Mouse (Mus musculus) CD4-positive naive resting alpha-beta T cell, adult 76 days (primary cell): ENCODE measurements around the gene Spns2. TPM values are rescaled to one million over a fixed set of nuclear protein-coding genes. Genes with fewer than 3 reads are reported as not detected.

Experiments used
- total RNA-seq: library from RNA; stranded (reverse); gene quantifications from one replicate; pipeline ENCODE4 v1.2.4, GENCODE M21; 2023

Gene Spns2
- total RNA-seq: 1.9 TPM

GRCm38 (mm10) chr11:72489881-72490301 lies at the start of gene Spns2:
Spns2 (minus strand) TSS chr11:72489904.

GRCm38 (mm10) chr11:72440965-72441664 lies 48.6 kb downstream of the Spns2 start, which contains the start of gene Mybbp1a:
Mybbp1a (plus strand) TSS chr11:72441355.

GRCm38 (mm10) chr11:72434963-72435693 lies 54.6 kb downstream of the Spns2 start, which contains the start of gene Ggt6:
Ggt6 (plus strand) TSS chr11:72435526.

GRCm38 (mm10) chr11:72411093-72411921 lies 78.4 kb downstream of the Spns2 start, which contains the start of gene Smtnl2:
Smtnl2 (minus strand) TSS chr11:72411713.

Other genes with a start within 250 kb of the Spns2 start
- gene Slc13a5, start 222.7 kb downstream of the Spns2 start, total RNA-seq: not detected
- gene Xaf1, start 188.3 kb downstream of the Spns2 start, total RNA-seq: 31.4 TPM
- gene Fbxo39, start 175.5 kb downstream of the Spns2 start, total RNA-seq: not detected
- gene Tekt1, start 127.5 kb downstream of the Spns2 start, total RNA-seq: not detected
- not detected for gene Smtnl2, start 78.2 kb downstream of the Spns2 start, total RNA-seq
- gene Ggt6, start 54.4 kb downstream of the Spns2 start, total RNA-seq: not detected
- gene Mybbp1a, start 48.5 kb downstream of the Spns2 start, total RNA-seq: 161 TPM
- gene Spns3, start 60.6 kb upstream of the Spns2 start, total RNA-seq: 1.1 TPM
- gene Ube2g1, start 117.4 kb upstream of the Spns2 start, total RNA-seq: 35.7 TPM
- 74.2 TPM for gene Ankfy1, start 200.1 kb upstream of the Spns2 start, total RNA-seq